Mouse (Mus musculus): ENCODE data around the gene Mdfi. TPM values are rescaled to one million over a fixed set of nuclear protein-coding genes. Genes with fewer than 3 reads are reported as not detected.

Gene Mdfi
- total RNA-seq, 2 experiments from 2014 or later, result 1.4 to 1.8 TPM

DNA sequence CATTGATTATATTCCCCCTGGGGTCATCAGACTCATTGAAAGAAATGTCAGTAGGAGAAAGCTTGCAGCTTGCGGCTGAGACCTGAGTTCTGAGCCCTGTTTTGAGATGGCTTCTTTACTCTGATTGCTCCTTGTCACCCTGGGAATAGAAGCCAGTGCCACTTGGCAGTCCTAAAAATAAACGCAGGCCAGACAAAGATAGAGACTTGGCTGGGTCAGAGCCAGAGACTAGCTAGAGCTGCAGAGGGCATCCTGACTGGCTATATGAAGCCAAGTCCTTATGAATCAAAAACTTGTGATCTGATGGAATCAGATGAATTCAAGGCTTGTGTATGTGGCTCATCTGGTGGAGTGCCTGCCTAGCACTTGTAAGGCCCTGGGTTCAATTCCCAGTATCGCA is 15.5 kb upstream of the Mdfi start:
- DNase-seq (ENCODE audit: low spot score in 2 of 2), result no peak

DNA sequence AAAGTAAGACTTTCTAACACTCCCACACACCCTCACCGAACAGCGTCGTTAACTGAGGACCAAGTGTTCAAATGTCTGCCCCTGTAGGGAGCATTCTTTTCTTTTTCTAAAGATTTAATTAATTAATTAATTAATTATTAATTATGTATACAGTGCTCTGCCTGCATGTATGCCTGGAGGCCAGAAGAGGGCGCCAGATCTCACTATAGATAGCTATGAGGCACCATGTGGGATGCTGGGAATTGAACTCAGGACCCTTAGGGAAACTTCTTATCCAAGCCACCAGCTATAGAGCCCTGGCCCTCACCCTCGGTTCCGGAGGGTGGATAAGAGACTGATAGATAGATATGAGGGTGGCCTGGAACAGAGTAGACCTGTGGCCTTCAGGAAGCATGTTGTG is 13.5 kb upstream of the Mdfi start:
- no peak for DNase-seq (ENCODE audit: low spot score in 2 of 2)

DNA sequence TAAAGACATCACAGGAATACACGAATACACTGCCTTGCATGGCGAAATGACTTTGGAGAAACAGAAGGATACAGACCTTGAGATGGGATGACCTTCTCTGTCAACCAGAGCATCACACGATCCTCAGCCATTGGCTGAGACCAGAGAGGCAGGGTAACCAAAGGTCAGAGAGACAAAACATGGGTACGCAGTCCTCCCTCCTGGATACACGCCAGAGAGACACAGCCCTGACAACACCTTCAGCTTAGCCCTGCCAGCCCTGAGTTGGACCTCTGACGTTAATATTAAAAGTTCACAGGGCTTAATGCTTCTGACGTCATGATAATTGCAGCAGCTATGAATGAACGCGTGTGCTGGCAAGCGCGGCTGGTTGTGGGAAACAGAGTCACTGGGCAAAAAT is 11.1 kb upstream of the Mdfi start:
- DNase-seq (ENCODE audit: low spot score in 2 of 2), result no peak

DNA sequence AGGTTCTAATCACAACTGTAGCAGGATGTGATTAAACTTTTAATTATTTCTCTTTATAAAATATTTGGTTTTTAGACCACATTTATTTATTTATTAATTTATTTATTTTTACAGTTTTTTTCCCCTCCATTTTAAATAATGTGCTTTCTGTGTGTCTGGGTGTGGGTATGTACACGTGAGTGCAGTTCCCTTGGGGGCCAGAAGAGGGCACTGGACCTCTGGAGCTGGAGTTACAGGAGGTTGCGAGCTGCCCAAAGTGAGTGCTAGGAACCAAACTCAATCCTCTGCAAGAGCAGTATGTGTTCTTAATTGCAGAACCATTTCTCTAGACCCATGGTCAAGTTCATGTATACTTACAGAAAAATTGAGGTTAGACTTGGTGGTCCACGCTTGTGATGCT is 9.0 kb upstream of the Mdfi start:
- no peak for DNase-seq (ENCODE audit: low spot score in 2 of 2)

DNA sequence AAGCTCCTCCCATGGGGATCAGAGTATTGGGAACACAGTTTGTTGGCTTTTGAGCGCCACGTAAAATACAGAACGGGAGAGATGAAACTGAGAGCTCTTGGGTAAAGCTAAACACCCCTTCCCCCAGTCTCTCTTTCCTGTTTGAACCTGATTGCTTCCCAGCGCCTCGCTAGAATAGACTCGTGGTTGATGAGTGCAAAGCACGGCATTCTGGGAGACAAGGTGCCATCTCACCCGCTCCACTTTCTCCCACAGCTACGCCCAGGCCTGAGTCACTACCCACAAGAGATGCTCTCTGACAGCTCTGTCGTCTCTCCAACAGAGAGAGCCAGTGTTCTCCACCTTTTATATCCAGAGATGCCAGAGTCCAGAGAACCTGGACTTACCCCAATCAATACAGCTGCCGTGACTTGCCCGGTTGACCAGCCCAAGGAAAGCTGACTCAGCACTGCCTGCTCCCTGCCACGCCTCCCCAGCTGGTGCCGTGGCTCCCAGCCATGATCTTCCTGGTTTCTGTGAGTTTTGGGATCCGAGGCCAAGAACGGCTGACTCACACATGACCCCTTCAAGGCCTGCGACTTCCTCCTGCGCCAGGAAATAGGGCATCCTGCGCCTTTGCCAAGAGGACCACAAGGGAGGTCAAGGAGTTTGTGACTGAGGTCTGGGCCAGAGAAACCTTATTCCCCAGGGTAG is 7.6 kb upstream of the Mdfi start:
- no peak for DNase-seq (ENCODE audit: low spot score in 2 of 2)

DNA sequence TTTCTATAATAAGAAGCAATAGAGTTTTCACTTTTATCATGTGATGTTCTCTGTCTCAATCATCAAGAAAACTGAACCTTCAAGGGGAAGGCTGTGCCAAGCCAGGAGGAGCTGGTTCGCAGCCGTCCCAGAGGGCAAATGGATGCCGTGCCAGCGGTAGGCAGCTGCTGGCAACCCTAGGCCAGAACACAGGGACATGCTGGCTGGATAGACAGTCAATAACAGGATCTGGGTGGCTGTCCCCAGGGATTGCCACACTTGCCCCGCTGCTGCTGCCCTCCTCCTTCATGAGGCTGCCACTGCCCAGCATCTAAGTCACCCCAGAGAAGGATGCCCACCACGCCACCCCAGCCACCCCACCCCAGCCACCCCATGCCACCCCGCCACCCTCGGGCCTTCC is 7.0 kb upstream of the Mdfi start:
- no peak for DNase-seq (ENCODE audit: low spot score in 2 of 2)

DNA sequence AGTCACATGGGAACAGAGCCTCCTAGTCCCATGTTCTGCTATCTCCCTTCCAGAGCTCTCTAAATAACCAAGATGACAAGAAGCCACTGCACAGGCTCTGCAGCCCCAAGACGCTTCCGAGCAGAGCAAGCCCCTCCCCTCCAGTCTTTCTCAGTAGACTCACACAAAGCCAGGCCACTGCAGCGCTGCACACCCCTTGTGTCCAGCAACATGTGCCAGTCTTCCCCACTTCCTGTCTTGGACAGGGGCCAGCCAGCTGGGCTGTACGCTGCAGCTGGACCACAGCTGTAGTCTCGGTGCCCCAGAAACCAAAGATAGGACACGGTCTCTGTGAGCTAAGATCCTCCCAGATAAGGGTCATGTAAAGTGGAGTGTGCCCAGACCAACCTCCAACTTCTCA is 3.3 kb upstream of the Mdfi start:
- DNase-seq (ENCODE audit: low spot score in 2 of 2), result no peak

DNA sequence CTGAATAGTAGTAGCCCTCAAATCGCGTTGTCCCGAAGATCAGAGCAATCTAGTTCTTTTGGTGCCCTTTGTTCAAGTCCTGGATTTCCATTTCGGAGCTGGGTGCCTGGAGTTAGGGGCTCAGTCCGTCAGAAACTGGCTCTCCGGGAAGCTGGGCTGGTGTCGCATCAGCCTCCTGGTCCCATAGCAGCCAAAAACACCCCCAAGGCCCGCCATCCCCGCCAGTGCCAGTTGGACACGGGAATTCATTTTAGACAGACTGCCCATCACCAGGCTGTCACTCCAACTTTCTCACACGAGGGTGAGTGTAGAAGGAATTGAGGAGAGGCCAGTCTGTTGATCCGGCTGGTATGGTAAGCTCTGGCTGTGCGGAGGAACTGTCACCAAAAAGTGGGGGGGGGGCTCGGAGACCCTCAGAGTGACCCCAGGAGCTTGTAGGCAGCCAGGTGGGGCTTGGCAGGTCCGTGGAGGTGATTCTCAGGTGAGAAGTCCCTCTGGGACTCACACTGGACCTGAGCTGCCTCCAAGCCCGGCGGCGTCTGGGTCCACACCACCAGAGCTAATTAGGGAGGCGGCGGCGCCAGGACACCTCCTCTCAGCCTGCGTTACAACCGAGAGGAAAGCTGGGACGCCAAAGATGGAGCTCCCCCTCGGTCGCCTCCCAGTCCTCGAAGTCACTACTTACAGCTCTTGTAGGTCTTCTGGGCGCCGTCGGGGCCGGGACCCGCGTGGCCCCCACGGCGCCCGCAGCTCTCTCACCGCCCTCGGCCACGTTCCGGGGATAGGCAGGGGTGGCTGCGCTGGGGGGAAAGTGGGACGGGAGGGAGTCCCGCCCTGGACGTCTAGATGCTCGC is 636 bp downstream of the Mdfi start:
- no peak for DNase-seq (ENCODE audit: low spot score in 2 of 2)

DNA sequence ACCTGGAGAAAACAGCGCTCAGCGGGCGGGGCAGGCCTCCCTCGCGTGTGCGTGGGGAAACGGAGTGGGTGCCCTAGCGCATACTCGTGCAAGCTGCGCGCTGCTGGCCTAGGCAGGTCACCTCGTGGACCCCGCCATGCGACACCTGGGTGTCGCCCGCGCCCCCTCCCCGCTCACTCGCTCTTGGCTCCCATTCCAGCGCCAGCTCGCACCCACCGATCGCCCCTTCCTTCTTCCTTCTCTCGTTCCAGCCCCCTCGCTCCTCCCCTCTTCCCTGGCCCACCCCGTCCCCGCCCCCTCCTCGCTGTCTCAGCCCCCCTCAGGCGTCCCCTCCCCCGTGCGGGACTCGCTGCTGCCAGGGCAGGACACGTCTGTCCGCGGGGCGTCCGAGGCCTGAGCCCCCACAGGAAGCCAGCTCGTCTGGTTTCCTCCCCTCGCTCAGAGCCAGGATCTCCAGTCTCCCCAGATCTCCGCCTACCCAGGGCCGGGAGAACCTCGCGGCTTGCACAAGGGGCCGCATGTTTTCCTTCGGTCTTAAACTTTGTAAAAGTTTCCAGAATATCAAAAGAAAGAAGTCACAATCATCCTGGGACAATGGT is 1.4 kb downstream of the Mdfi start:
- no peak for DNase-seq (ENCODE audit: low spot score in 2 of 2)

DNA sequence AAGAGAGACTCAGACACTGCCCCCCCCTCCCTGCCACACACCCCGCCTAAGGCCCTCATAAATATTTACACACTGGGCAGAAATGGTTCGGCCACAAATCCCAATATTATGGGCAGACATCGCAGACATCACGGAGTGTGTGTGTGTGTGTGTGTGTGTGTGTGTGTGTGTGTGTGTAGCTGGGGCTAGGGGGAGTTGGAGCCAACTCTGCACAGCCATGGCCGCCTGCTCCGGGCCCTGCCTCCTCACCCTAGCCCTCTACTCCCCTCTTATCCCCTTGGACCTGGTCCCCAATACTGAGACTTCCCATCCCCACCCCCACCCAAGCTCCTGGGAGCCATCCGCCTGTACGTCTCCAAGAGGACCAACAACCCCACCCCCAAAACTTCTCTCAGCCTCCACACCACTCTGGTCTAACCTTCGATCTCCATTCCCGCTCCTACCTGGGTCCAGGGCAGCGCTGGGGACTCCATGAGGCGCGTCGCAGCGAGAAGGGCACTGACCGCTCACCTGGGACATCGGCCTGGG is 1.9 kb downstream of the Mdfi start:
- DNase-seq (ENCODE audit: low spot score in 2 of 2), result no peak

DNA sequence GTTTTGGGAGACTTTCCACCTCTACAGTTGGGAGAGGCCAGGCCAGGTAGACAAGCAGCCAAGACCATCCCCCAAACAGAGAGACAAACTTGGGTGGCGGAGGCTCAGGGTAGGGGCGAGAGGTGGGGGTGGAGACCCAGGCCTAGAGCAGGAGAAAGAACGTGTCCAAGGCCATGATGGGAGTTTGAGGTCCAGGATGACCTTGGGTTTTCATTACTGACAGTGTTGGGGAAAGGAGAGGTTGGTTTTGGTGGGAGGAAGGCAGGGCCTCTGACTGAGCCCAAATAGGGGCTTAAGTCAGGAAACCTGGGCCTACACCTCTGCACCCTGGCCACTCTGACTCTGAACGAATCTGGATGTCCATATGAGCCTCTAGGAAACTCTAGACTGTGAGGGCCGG is 2.7 kb downstream of the Mdfi start:
- DNase-seq (ENCODE audit: low spot score in 2 of 2), result no peak

DNA sequence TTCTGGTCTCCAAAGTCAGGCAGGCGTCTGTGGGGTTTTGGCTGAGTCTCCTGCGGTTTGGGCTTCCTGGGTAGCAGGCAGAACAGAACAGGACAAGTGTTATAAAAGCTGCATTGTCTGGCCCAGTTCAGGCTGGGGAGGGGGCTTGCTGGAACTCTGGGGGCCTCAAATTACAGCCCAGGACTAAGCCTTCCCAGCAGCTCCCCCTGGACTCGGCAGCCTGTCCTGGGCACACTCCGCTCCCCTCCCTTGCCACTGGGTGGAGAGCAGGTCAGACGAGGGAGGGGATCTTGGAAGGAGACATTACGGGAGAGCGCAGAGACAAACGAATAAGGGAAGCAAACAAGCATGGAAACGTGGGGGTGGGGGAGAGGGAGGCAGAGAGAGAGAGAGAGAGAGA is 3.3 kb downstream of the Mdfi start:
- DNase-seq (ENCODE audit: low spot score in 2 of 2), result no peak

DNA sequence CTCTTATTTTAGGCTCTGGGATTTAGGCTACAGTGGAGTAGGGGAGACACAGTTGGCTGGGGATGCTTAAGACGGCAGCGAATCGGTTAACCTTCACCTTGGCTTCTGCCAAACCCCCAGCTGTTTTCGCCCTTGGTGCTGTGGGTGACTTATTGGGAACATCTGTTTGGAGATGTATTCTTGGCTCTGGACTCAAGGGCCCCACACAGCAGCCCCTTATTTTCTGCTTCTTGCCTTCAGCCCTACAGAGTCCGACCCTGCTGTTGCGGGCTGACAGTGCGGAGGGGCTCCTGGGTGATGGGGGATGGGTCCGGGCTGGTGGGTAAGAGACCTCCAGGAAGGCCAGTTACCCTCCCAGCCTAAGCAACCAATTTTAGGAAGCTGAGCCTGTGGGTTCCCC is 13.2 kb downstream of the Mdfi start:
- DNase-seq (ENCODE audit: low spot score in 2 of 2), result no peak

DNA sequence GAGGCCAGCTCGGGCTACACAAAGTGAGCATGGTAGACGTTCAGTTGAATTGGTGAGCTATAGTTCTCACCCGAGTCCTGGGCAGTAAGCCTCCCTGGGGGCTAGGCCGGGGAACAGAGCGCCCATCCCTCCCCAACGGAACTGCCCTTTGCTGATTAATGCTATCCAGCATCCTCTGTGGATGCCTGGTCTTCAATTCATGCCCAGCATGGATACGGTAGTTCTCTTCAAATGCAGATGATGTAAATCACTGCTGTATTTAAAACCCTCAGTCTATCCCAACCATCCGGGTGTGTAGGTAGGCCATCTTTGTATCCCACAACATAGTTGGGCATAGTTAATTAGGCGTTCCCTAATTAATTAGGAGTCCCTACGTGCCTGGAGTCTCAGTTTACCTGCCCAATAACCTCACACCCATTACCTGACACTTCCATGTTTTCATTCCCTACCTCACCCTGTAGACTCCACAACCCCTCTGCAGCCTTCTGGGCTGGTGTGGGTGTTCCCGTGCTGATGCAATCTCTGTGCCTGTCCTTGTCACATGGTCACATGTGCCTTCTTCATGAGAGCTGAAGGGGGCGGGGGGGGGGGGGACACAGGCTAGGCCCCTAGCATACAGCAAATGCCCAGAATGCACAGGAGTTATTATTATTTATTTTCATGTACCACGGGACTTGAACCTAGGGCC is 16.3 kb downstream of the Mdfi start:
- no peak for DNase-seq (ENCODE audit: low spot score in 2 of 2)

DNA sequence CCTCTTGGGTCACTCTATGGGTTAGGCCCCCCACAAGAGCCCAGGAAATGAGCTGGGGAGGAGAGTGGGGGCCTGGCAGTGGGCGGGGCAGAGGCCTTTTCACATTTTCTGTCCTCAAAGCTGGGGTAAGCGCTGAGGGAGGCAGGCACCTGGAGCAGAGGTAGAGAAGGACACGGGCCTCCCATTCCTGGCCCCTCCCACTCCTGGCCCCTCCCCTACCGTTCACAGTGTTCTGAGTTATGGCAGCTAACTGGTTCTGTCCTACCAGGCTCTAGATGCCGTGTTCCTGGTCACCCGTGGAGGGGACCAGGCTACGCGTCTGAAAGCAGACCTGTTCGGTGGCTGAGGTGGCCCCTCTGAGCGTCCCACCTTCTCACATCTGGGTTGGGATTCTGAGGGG is 19.0 kb downstream of the Mdfi start:
- DNase-seq (ENCODE audit: low spot score in 2 of 2), result no peak

DNA sequence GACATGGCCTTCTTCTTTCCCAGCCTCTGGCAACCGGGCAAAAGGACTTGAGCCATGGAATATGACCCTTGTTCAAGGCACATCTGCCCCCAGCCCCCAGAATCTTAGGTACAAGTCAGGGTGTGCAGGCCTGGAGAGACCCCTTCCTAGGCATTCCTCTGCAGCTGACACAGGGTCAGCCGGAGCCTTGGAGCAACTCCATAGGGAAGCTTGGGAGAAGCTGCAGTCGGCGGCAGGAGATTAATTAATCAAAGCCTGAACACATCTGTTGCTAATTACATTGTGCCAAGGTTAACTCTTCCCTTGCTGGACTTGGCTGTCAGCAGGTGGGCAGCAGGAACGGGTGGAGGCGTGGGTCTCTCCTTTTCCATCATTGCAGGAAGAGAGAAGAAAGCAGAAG is 20.0 kb downstream of the Mdfi start:
- DNase-seq (ENCODE audit: low spot score in 2 of 2), result no peak

DNA sequence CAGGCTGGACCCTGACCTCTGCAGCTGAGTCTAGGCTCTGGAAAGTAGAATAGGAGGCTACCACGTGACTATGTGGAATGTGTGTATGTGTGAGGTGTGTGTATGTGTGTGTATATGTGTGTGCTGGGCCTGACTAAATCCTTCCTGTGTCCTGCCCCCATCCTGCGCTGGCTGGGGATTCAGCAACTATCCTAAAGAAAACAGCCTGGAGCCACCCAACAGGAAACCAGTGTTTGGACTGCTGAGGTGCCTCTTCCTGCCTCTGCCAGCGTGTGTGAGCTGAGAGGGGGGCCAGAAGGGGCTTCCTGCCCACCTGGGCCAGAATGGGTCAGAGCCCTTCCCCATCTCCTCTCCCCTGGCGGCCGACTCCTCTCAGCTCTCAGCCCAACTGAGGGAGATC is 20.9 kb downstream of the Mdfi start:
- DNase-seq (ENCODE audit: low spot score in 2 of 2), result no peak

DNA sequence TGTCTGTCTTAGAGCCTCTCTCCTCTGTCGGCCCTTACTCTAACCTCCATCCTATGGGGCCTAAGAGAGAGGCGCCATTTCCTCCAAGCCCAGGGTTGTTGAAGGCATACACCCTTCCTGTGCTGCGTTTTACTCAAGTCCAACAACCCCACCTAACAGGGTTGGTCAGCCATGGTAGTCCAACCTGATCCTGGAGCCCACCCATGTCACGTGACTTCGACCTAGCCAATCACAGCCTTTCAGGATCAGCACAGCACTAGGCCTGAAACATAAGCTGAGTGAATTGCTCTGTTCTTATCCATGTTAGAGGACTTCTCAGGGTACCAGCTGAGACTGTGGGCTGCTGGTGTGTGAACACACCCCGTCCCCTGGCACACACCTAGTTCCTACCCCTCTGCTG is 22.3 kb downstream of the Mdfi start:
- no peak for DNase-seq (ENCODE audit: low spot score in 2 of 2)

DNA sequence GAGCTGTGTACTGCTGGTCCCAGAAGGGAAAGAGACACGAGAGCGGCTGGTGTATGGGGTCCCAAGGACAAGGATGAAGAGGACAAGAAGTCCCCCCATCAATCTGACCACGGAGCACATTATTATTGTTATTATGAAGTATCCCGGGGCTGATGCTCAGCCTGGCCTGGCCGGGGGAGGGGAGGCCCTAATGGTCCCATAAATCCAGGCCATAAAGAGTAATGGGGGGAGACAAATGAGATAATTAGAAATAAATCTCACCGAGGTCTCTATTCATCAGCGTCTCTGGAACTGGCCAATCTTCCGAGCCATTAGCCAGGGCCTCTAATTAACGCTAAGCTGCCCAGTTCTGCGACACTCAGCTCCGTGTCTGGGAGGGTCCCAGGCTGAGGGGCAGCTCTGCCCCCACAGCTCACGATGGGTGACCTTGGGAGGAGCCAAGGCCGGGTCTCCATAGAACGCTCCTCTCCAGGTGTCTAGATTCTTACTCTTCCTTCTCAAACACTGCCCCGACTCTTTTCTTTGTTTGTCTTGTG is 23.2 kb downstream of the Mdfi start:
- no peak for DNase-seq (ENCODE audit: low spot score in 2 of 2)

DNA sequence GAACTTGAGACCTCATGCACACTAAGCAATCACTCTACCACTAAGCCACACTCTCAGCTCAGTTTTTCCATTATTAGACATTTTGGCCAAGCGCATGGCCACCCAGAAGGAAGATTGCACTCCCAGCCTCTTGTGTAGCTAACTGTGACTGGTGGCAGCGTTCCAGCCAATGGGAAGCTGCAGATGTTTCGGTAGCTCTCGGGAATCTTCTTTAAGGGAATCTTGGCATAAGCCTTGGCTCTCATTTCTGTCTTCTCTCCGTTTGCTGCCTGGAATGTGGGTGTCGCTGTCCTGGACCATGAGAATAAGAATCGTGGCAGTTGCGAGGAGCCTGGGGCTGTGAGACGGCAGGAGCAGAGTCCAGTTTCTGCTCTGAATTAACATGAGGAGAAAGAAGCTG is 28.3 kb downstream of the Mdfi start:
- no peak for DNase-seq (ENCODE audit: low spot score in 2 of 2)

DNA sequence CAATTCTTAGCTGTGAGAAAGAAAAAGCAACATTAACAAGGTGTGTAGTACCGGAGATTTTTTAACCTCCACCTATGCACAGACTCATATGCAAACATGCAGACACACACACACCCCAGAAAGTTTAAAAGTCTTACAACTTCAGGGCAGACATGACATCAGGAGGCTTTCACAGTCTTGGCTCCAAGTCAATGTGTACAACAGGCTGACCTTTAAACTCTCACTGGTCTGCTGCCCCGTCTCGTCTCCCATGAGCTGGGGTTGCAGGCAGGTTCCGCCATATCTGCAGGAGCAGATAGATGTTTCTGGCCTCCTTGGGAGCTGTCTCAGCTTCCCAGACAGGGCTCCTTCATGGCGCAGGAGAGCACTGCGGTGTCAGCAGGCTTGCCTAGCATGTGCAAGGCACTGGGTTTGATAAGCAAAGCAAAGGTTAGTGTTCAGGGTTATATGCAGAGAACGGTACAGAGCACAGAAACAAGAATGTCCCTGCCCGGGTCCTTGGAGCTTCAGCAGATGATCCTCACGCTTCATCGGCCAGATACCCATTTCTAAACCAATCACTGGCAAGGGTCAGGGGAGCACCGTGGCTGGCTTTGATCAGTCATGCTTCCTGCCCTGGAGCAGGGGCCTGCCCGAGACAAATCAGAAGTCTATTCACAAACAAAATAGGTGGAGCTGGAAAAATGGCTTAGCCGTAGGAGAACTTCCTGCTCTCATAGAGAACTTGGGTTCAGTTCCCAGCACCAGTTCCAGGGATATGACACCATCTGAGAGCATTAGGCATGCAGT is 29.2 kb downstream of the Mdfi start:
- no peak for DNase-seq (ENCODE audit: low spot score in 2 of 2)

All from layer of hippocampus, postnatal 14 days (tissue).